Mouse (Mus musculus) intestine, embryonic 14.5 days (tissue): ENCODE data around the gene Fkbp14. TPM values are rescaled to one million over a fixed set of nuclear protein-coding genes. Genes with fewer than 3 reads are reported as not detected.

Experiments
- ATAC-seq: fragments of 200-750 bp; cut with Nextera tagmentation; replicated peaks from 2 replicates; pipeline ENCODE4 v1.8.0; 2017; ENCODE audit warnings: low read depth, moderate number of reproducible peaks, moderate TSS enrichment, moderate library complexity; ENCODE audit not compliant: low FRiP score, low TSS enrichment
- DNase-seq: peaks from one replicate; pipeline ENCODE4 v3.0.0-alpha.2; 2018; ENCODE audit warnings: low spot score
- H3K27ac ChIP-seq: fragments of 300-500 bp; sonication (generic); 2 replicates; pipeline ENCODE4 v1.5.1; 2014; ENCODE audit warnings: low read depth, mild to moderate bottlenecking, control low read depth
- H3K27me3 ChIP-seq: fragments of 300-500 bp; sonication (generic); replicated peaks from 2 replicates; pipeline ENCODE4 v1.6.1; 2014; ENCODE audit warnings: low read length, control low read depth; ENCODE audit not compliant: control insufficient read depth, insufficient read depth
- H3K36me3 ChIP-seq: fragments of 300-500 bp; sonication (generic); 2 replicates; pipeline ENCODE4 v1.6.1; 2014; ENCODE audit warnings: low read length, control low read depth; ENCODE audit not compliant: control insufficient read depth, insufficient read depth
- H3K4me1 ChIP-seq: fragments of 300-500 bp; sonication (generic); replicated peaks from 2 replicates; pipeline ENCODE4 v1.6.1; 2014; ENCODE audit warnings: low read length, control low read depth, mixed read lengths; ENCODE audit not compliant: control insufficient read depth, insufficient read depth
- H3K4me2 ChIP-seq: fragments of 300-500 bp; sonication (generic); 2 replicates; pipeline ENCODE4 v1.6.1; 2014; ENCODE audit warnings: low read length
- H3K4me3 ChIP-seq: fragments of 300-500 bp; sonication (generic); 2 replicates; pipeline ENCODE4 v1.5.1; 2014; ENCODE audit warnings: low read depth, low read length, control low read depth, mixed read lengths
- H3K9ac ChIP-seq: fragments of 300-500 bp; sonication (generic); 2 replicates; pipeline ENCODE4 v1.6.1; 2014; ENCODE audit warnings: mild to moderate bottlenecking, low read length
- H3K9me3 ChIP-seq: fragments of 300-500 bp; sonication (generic); 2 replicates; pipeline ENCODE4 v1.6.1; 2016; ENCODE audit warnings: low read length, control low read depth; ENCODE audit not compliant: control insufficient read depth
- WGBS: fragments of 180-500 bp; shearing (Covaris S2); extraction: QIAGEN DNeasy Blood & Tissue Kit; methylation state at CpG from one replicate; pipeline ENCODE4 v1.1.7; 2014; 5-methylcytosine and 5-hydroxymethylcytosine counted together
- polyA plus RNA-seq: library from polyadenylated mRNA; unstranded; fragments of >200 nt; fragmentation: Nextera tagmentation; extraction: Ambion mirVana; gene quantifications from 2 replicates; pipeline ENCODE4 v1.2.1, GENCODE M21; 2014

Fkbp14 gene
- polyA plus RNA-seq, 1 experiment from 2014 or later = 24.6 TPM

GRCm38 (mm10) chr6:54548314-54549019 is 48.6 kb downstream of the Fkbp14 start:
- H3K4me1 ChIP-seq = peaks cover 4% of the 10 kb centered on the region; the same call in 1 of the 2 replicates
- H3K27me3 ChIP-seq = no peaks in the 10 kb centered on the region
- ATAC-seq (no peak), DNase-seq (peak; percentile 62)
- H3K4me3 ChIP-seq = no peak overlapping the region
- H3K9me3 ChIP-seq = no peaks in the 10 kb centered on the region
- no peak overlapping the region for H3K27ac ChIP-seq
- H3K36me3 ChIP-seq = no peaks in the 10 kb centered on the region
- no peak overlapping the region for H3K9ac ChIP-seq
- WGBS = 54% methylated on average over 13 of the region's 13 CpGs
- H3K4me2 ChIP-seq = no peak overlapping the region

- DNase-seq (no peak), ATAC-seq (no peak)
- Histone ChIP-seq H3K9ac (no peak overlapping the region), H3K36me3 (no peaks in the 10 kb centered on the region), H3K4me2 (no peak overlapping the region), H3K9me3 (no peaks in the 10 kb centered on the region), H3K4me1 (peaks cover 4% of the 10 kb centered on the region; the same call in 1 of the 2 replicates), H3K27ac (no peak overlapping the region), H3K27me3 (no peaks in the 10 kb centered on the region), H3K4me3 (no peak overlapping the region)
- 84% methylated on average over 2 of the region's 2 CpGs for WGBS
Observed at GRCm38 (mm10) chr6:54543646-54544045, 53.5 kb downstream of the Fkbp14 start.

GRCm38 (mm10) chr6:54542836-54543235 is 54.3 kb downstream of the Fkbp14 start:
- Histone ChIP-seq H3K4me1 (no peaks in the 10 kb centered on the region), H3K4me3 (no peak overlapping the region), H3K4me2 (no peak overlapping the region), H3K27me3 (no peaks in the 10 kb centered on the region), H3K9ac (no peak overlapping the region), H3K9me3 (no peaks in the 10 kb centered on the region), H3K36me3 (no peaks in the 10 kb centered on the region), H3K27ac (no peak overlapping the region)
- 84% methylated on average over 7 of the region's 7 CpGs for WGBS
- DNase-seq (no peak), ATAC-seq (no peak)

GRCm38 (mm10) chr6:54540252-54540887 is 56.7 kb downstream of the Fkbp14 start:
- DNase-seq = no peak
- Histone ChIP-seq H3K4me1 (no peaks in the 10 kb centered on the region), H3K36me3 (no peaks in the 10 kb centered on the region), H3K9me3 (no peaks in the 10 kb centered on the region), H3K4me3 (no peak overlapping the region), H3K4me2 (no peak overlapping the region), H3K9ac (no peak overlapping the region), H3K27ac (no peak overlapping the region), H3K27me3 (no peaks in the 10 kb centered on the region)
- no peak for ATAC-seq
- WGBS = 76% methylated on average over 9 of the region's 9 CpGs

GRCm38 (mm10) chr6:54539396-54539795 is 57.7 kb downstream of the Fkbp14 start:
- ATAC-seq (no peak), DNase-seq (no peak)
- Histone ChIP-seq H3K4me2 (no peak overlapping the region), H3K4me1 (no peaks in the 10 kb centered on the region), H3K9ac (no peak overlapping the region), H3K27ac (no peak overlapping the region), H3K27me3 (no peaks in the 10 kb centered on the region), H3K36me3 (no peaks in the 10 kb centered on the region), H3K4me3 (no peak overlapping the region), H3K9me3 (no peaks in the 10 kb centered on the region)
- 85% methylated on average over 7 of the region's 7 CpGs for whole genome bisulfite sequencing

- WGBS = 59% methylated on average over 3 of the region's 3 CpGs
- H3K36me3 ChIP-seq = no peaks in the 10 kb centered on the region
- H3K4me2 ChIP-seq = no peak overlapping the region
- no peaks in the 10 kb centered on the region for H3K4me1 ChIP-seq
- no peak overlapping the region for H3K9ac ChIP-seq
- DNase-seq = no peak
- H3K4me3 ChIP-seq = no peak overlapping the region
- H3K27ac ChIP-seq = no peak overlapping the region
- no peaks in the 10 kb centered on the region for H3K9me3 ChIP-seq
- no peak for ATAC-seq
- no peaks in the 10 kb centered on the region for H3K27me3 ChIP-seq
Observed at GRCm38 (mm10) chr6:54538773-54539173, 58.3 kb downstream of the Fkbp14 start.

GRCm38 (mm10) chr6:54537053-54537452 is 60.1 kb downstream of the Fkbp14 start:
- no peak for DNase-seq
- no peak overlapping the region for H3K27ac ChIP-seq
- no peak overlapping the region for H3K4me3 ChIP-seq
- no peaks in the 10 kb centered on the region for H3K4me1 ChIP-seq
- ATAC-seq = no peak
- H3K36me3 ChIP-seq = no peaks in the 10 kb centered on the region
- no peak overlapping the region for H3K4me2 ChIP-seq
- H3K9ac ChIP-seq = no peak overlapping the region
- no peaks in the 10 kb centered on the region for H3K9me3 ChIP-seq
- H3K27me3 ChIP-seq = no peaks in the 10 kb centered on the region
- 84% methylated on average over 7 of the region's 7 CpGs for WGBS

GRCm38 (mm10) chr6:54535485-54535884 is 61.6 kb downstream of the Fkbp14 start:
- no peaks in the 10 kb centered on the region for H3K36me3 ChIP-seq
- no peaks in the 10 kb centered on the region for H3K27me3 ChIP-seq
- no peaks in the 10 kb centered on the region for H3K9me3 ChIP-seq
- H3K4me2 ChIP-seq = no peak overlapping the region
- no peak overlapping the region for H3K9ac ChIP-seq
- H3K27ac ChIP-seq = no peak overlapping the region
- H3K4me3 ChIP-seq = no peak overlapping the region
- no peak for DNase-seq
- ATAC-seq = no peak
- no peaks in the 10 kb centered on the region for H3K4me1 ChIP-seq
- 92% methylated on average over 4 of the region's 4 CpGs for WGBS

- Histone ChIP-seq H3K36me3 (no peaks in the 10 kb centered on the region), H3K4me3 (no peak overlapping the region), H3K9me3 (no peaks in the 10 kb centered on the region), H3K4me1 (no peaks in the 10 kb centered on the region), H3K27ac (no peak overlapping the region), H3K27me3 (no peaks in the 10 kb centered on the region), H3K4me2 (no peak overlapping the region), H3K9ac (no peak overlapping the region)
- WGBS = 51% methylated on average over 8 of the region's 8 CpGs
- ATAC-seq (no peak), DNase-seq (no peak)
Observed at GRCm38 (mm10) chr6:54531048-54531481, 66.0 kb downstream of the Fkbp14 start.
